Mouse (Mus musculus) small intestine, adult 2 months (tissue): ENCODE measurements at regions not wholly inside any gene's neighbourhood (a gene's known extent, or its start where the extent isn't known, plus 50 kb on each side); places are given as distances from the start of the nearest gene placed in this dataset.

Experiments
- CTCF ChIP-seq: fragments of 200-500 bp; IDR thresholded peaks from 2 replicates; pipeline ENCODE4 v1.5.1; 2012; ENCODE audit warnings: low read depth, mild to moderate bottlenecking, control low read depth, inconsistent platforms, low read length, moderate library complexity, mixed read lengths; ENCODE audit not compliant: insufficient replicate concordance, insufficient read length; ENCODE audit errors: extremely low read depth
- POLR2A ChIP-seq: fragments of 200-500 bp; IDR thresholded peaks from 2 replicates; pipeline ENCODE4 v1.6.1; 2012; ENCODE audit warnings: low read depth, mild to moderate bottlenecking, control low read depth, inconsistent platforms, low read length, moderate library complexity

DNA sequence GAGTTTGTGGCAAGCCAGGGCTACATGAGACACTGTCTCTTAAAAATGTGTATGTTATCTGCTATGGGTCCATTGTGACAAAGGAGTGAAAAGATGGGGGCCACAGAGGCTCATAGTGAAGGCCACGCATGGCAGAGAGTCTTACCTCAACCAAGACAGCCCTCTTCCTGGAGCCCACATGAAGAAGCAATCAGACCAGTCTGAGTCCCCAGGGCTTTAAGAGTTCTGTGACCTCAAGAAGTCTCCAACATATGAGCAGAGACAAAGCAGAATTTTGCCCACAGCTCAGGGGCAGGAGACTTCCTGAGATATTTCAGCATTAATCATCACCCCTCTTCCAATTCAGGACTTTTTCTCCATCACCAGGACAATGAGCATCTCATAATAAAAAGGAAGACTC lies 50.4 kb upstream of the Ankrd34c start:
- TF ChIP-seq CTCF: no peak
- no peak for TF ChIP-seq POLR2A
